Mouse (Mus musculus) MEL (cell line): ENCODE measurements at regions not wholly inside any gene's neighbourhood (a gene's known extent, or its start where the extent isn't known, plus 50 kb on each side); places are given as distances from the start of the nearest gene placed in this dataset.

Source experiments
- CHD2 ChIP-seq: IDR thresholded peaks from 2 replicates; pipeline ENCODE4 v1.6.1; 2011; ENCODE audit warnings: low read length, improper control_type of control experiment
- CTCF ChIP-seq, 3 experiments: IDR thresholded peaks in 2 of 3; conservative IDR thresholded peaks in 1 of 3; 2 replicates each; pipeline ENCODE4 v1.5.1; 2011 to 2012; ENCODE audit warnings: low read length in 3 of 3, low read depth in 2 of 3, mild to moderate bottlenecking in 2 of 3, improper control_type of control experiment in 1 of 3, inconsistent platforms in 1 of 3, mixed read lengths in 1 of 3, moderate library complexity in 1 of 3; ENCODE audit not compliant: control insufficient read depth in 1 of 3, insufficient read depth in 1 of 3, poor library complexity in 1 of 3, severe bottlenecking in 1 of 3
- EP300 ChIP-seq, 2 experiments: IDR thresholded peaks; 2 replicates each; pipeline ENCODE4 v1.6.1; 2011; ENCODE audit warnings: improper control_type of control experiment in 2 of 2, low read length in 2 of 2, low read depth in 1 of 2, mild to moderate bottlenecking in 1 of 2
- GABPA ChIP-seq: IDR thresholded peaks from 2 replicates; pipeline ENCODE4 v1.6.1; 2012; ENCODE audit warnings: low read depth, mild to moderate bottlenecking, inconsistent platforms, low read length, improper control_type of control experiment, moderate library complexity
- GATA1 ChIP-seq: IDR thresholded peaks from 2 replicates; pipeline ENCODE4 v1.6.1; 2011; ENCODE audit warnings: low read depth, low read length, improper control_type of control experiment
- JUND ChIP-seq: IDR thresholded peaks from 2 replicates; pipeline ENCODE4 v1.6.1; 2011; ENCODE audit warnings: low read depth, mild to moderate bottlenecking, improper control_type of control experiment, low read length
- MYB ChIP-seq: IDR thresholded peaks from 2 replicates; pipeline ENCODE4 v1.6.1; 2011; ENCODE audit warnings: mild to moderate bottlenecking, low read depth, low read length, improper control_type of control experiment
- POLR2A ChIP-seq, 2 experiments: IDR thresholded peaks; 2 replicates each; pipeline ENCODE4 v1.6.1; 2011 to 2012; ENCODE audit warnings: low read length in 2 of 2, mild to moderate bottlenecking in 2 of 2, control low read depth in 1 of 2, improper control_type of control experiment in 1 of 2, low read depth in 1 of 2, moderate library complexity in 1 of 2; ENCODE audit not compliant: control insufficient read depth in 1 of 2, insufficient read depth in 1 of 2, poor library complexity in 1 of 2
- POLR2AphosphoS2 ChIP-seq: IDR thresholded peaks from 2 replicates; pipeline ENCODE4 v1.6.1; 2011; ENCODE audit warnings: low read length, improper control_type of control experiment
- POLR2AphosphoS5 ChIP-seq: IDR thresholded peaks from 2 replicates; pipeline ENCODE4 v1.6.1; 2012; ENCODE audit warnings: low read depth, borderline replicate concordance, mild to moderate bottlenecking, inconsistent platforms, low read length, moderate library complexity, mixed read lengths
- RAD21 ChIP-seq: IDR thresholded peaks from 2 replicates; pipeline ENCODE4 v1.6.1; 2011; ENCODE audit warnings: mild to moderate bottlenecking, low read depth, low read length, improper control_type of control experiment
- TBP ChIP-seq: IDR thresholded peaks from 2 replicates; pipeline ENCODE4 v1.8.0; 2011; ENCODE audit warnings: low read depth, low read length, improper control_type of control experiment
- ZC3H11A ChIP-seq: IDR thresholded peaks from 2 replicates; pipeline ENCODE4 v1.6.1; 2012; ENCODE audit warnings: low read depth, mild to moderate bottlenecking, inconsistent platforms, low read length, improper control_type of control experiment
- ZNF384 ChIP-seq: IDR thresholded peaks from 2 replicates; pipeline ENCODE4 v1.6.1; 2012; ENCODE audit warnings: low read depth, mild to moderate bottlenecking, inconsistent platforms, low read length, improper control_type of control experiment

- TF ChIP-seq ZC3H11A (no peak), JUND (no peak), GABPA (no peak), POLR2AphosphoS2 (no peak), RAD21 (no peak), POLR2A (IDR thresholded peaks at IDR 0.05; ENCODE audit: control insufficient read depth in 1 of 2, insufficient read depth in 1 of 2, low read depth in 1 of 2, low read length in 2 of 2, poor library complexity in 1 of 2) (no peak), ZNF384 (no peak), CHD2 (no peak), CTCF (IDR thresholded peaks at IDR 0.05 in 2 of 3, conservative IDR thresholded peaks at IDR 0.05 in 1 of 3; ENCODE audit: control insufficient read depth in 1 of 3, insufficient read depth in 1 of 3, low read depth in 2 of 3, low read length in 3 of 3, poor library complexity in 1 of 3, severe bottlenecking in 1 of 3) (no peak), EP300 (IDR thresholded peaks at IDR 0.05; ENCODE audit: low read depth in 1 of 2, low read length in 2 of 2) (no peak), GATA1 (no peak), TBP (no peak), POLR2AphosphoS5 (no peak), MYB (no peak)
Observed at GRCm38 (mm10) chr14:66499896-66500295, 490.9 kb upstream of the Gulo start.
